Mouse (Mus musculus) testis, adult 2 months (tissue): Measurements from ENCODE around the gene Dpp6.

ENCODE experiments used
- CTCF ChIP-seq: fragments of 200-500 bp; IDR thresholded peaks from 2 replicates; pipeline ENCODE4 v1.5.1; 2012; ENCODE audit warnings: low read depth, mild to moderate bottlenecking, inconsistent platforms, low read length, moderate library complexity; ENCODE audit not compliant: control insufficient read depth, insufficient read depth, insufficient replicate concordance
- POLR2A ChIP-seq: fragments of 200-500 bp; IDR thresholded peaks from 2 replicates; pipeline ENCODE4 v1.6.1; 2012; ENCODE audit warnings: low read depth, mild to moderate bottlenecking, inconsistent platforms, low read length, moderate library complexity; ENCODE audit not compliant: control insufficient read depth

GRCm38 (mm10) chr5:27126034-27126433 lies 309.0 kb downstream of the Dpp6 start:
- TF ChIP-seq POLR2A (no peak), CTCF (no peak)
